Mouse (Mus musculus) CD4-positive naive resting alpha-beta T cell, adult 76 days (primary cell): ENCODE results near the gene Rpa1. TPM values are rescaled to one million over a fixed set of nuclear protein-coding genes. Genes with fewer than 3 reads are reported as not detected.

Source experiments
- total RNA-seq: library from RNA; stranded (reverse); gene quantifications from one replicate; pipeline ENCODE4 v1.2.4, GENCODE M21; 2023

Rpa1 gene
- total RNA-seq = 155 TPM

GRCm38 (mm10) chr11:75348199-75348889 is at the start of gene Rpa1, which contains the start of gene Smyd4:
TSS of gene Rpa1 (minus strand) at chr11:75348324.
TSS of gene Smyd4 (plus strand) at chr11:75348433.

Other genes with a start within 250 kb of the Rpa1 start
- gene Hic1, start 178.8 kb downstream of the Rpa1 start, total RNA-seq = 1.6 TPM
- 18.4 TPM for gene Ovca2, start 169.5 kb downstream of the Rpa1 start, total RNA-seq
- gene Dph1, start 157.1 kb downstream of the Rpa1 start, total RNA-seq = 18.1 TPM
- gene Rtn4rl1, start 154.5 kb downstream of the Rpa1 start, total RNA-seq = 21.3 TPM
- 12.2 TPM for gene Smyd4, start 109 bp upstream of the Rpa1 start, total RNA-seq
- gene Serpinf1, start 74.4 kb upstream of the Rpa1 start, total RNA-seq = 0.82 TPM
- not detected for gene Serpinf2, start 91.3 kb upstream of the Rpa1 start, total RNA-seq
- 22.6 TPM for gene Wdr81, start 106.4 kb upstream of the Rpa1 start, total RNA-seq
- not detected for gene Tlcd2, start 113.4 kb upstream of the Rpa1 start, total RNA-seq
- gene Prpf8, start 138.5 kb upstream of the Rpa1 start, total RNA-seq = 207 TPM
- not detected for gene Rilp, start 161.8 kb upstream of the Rpa1 start, total RNA-seq
- 0.29 TPM for gene Scarf1, start 165.2 kb upstream of the Rpa1 start, total RNA-seq
- 61.4 TPM for gene Slc43a2, start 183.4 kb upstream of the Rpa1 start, total RNA-seq
- 214 TPM for gene Pitpna, start 239.8 kb upstream of the Rpa1 start, total RNA-seq